Mouse (Mus musculus) lung, adult 18-20 months (tissue): ENCODE measurements around the gene Fbxl21.
A peak's percentile ranks its signal among the peaks of the same experiment; 100 is the strongest.

Source experiments
- DNase-seq, 2 experiments: peaks; one replicate each; pipeline ENCODE4 v3.0.0; 2022; ENCODE audit warnings: mixed read lengths in 2 of 2

Gene Fbxl21

GRCm38 (mm10) chr13:56522081-56522820, at the start of gene Fbxl21:
Gene Fbxl21 (plus strand): TSS chr13:56522472.
- peak; percentile 96 to 97 for DNase-seq

- DNase-seq: no peak
Observed at GRCm38 (mm10) chr13:56472661-56473060, 49.6 kb upstream of the Fbxl21 start.

GRCm38 (mm10) chr13:56475363-56475762, 46.9 kb upstream of the Fbxl21 start:
- peak; percentile 27 to 48 for DNase-seq

- peak in 1 of 2 experiments; percentile 17 for DNase-seq
Observed at GRCm38 (mm10) chr13:56476790-56477189, 45.5 kb upstream of the Fbxl21 start.

GRCm38 (mm10) chr13:56477271-56477670, 45.0 kb upstream of the Fbxl21 start:
- DNase-seq: peak; percentile 7 to 12

GRCm38 (mm10) chr13:56478027-56478426, 44.2 kb upstream of the Fbxl21 start:
- no peak for DNase-seq

- no peak for DNase-seq
Observed at GRCm38 (mm10) chr13:56482146-56482545, 40.1 kb upstream of the Fbxl21 start, which contains the start of gene Il9. Gene Il9 (minus strand): TSS chr13:56482246.

GRCm38 (mm10) chr13:56488012-56488411, 34.3 kb upstream of the Fbxl21 start:
- no peak for DNase-seq

- DNase-seq: no peak
Observed at GRCm38 (mm10) chr13:56494440-56494839, 27.8 kb upstream of the Fbxl21 start.

GRCm38 (mm10) chr13:56500132-56500531, 22.1 kb upstream of the Fbxl21 start:
- no peak for DNase-seq

GRCm38 (mm10) chr13:56500636-56501035, 21.6 kb upstream of the Fbxl21 start:
- no peak for DNase-seq

GRCm38 (mm10) chr13:56501866-56502420, 20.3 kb upstream of the Fbxl21 start:
- no peak for DNase-seq

- DNase-seq: no peak
Observed at GRCm38 (mm10) chr13:56506871-56507496, 15.3 kb upstream of the Fbxl21 start.

- no peak for DNase-seq
Observed at GRCm38 (mm10) chr13:56509796-56510195, 12.5 kb upstream of the Fbxl21 start.

GRCm38 (mm10) chr13:56513595-56513994, 8.7 kb upstream of the Fbxl21 start:
- no peak for DNase-seq

- DNase-seq: no peak
Observed at GRCm38 (mm10) chr13:56516311-56516710, 6.0 kb upstream of the Fbxl21 start.

- DNase-seq: no peak
Observed at GRCm38 (mm10) chr13:56516816-56517215, 5.5 kb upstream of the Fbxl21 start.

- no peak for DNase-seq
Observed at GRCm38 (mm10) chr13:56522821-56523167, 522 bp downstream of the Fbxl21 start.

- no peak for DNase-seq
Observed at GRCm38 (mm10) chr13:56526871-56527270, 4.6 kb downstream of the Fbxl21 start.

GRCm38 (mm10) chr13:56527846-56528245, 5.6 kb downstream of the Fbxl21 start:
- DNase-seq: no peak

- no peak for DNase-seq
Observed at GRCm38 (mm10) chr13:56528281-56528680, 6.0 kb downstream of the Fbxl21 start.

GRCm38 (mm10) chr13:56529031-56529430, 6.8 kb downstream of the Fbxl21 start:
- DNase-seq: no peak

GRCm38 (mm10) chr13:56529685-56530084, 7.4 kb downstream of the Fbxl21 start:
- no peak for DNase-seq

GRCm38 (mm10) chr13:56534931-56535330, 12.7 kb downstream of the Fbxl21 start:
- DNase-seq: no peak
